ENCODE assay signal across 9 mouse cellular contexts in genomic region chr2:170856085-170856484, GRCm38 (mm10).
DNase-seq lines count a peak whose midpoint lies in the region; ATAC-seq and TF ChIP-seq lines count a peak whose summit lies in the region.
"Had no signal": no experiment of that assay in that cellular context is flagged by ENCODE, and none has a peak within 500 bp of the region (broad histone marks: within the 10 kb centered on the region; RNA-seq: fewer than 3 reads in every experiment).

No protein-coding gene starts in this region.

- H3K9me3 ChIP-seq in kidney, postnatal 0 days (replicated peaks; ENCODE audit: low read length), result no peaks in the 10 kb centered on the region
- no peaks in the 10 kb centered on the region for H3K9me3 ChIP-seq in forebrain, embryonic 16.5 days (ENCODE audit: control insufficient read depth, low read length)
- H3K9me3 ChIP-seq in heart, embryonic 13.5 days, result no peaks in the 10 kb centered on the region
- H3K9me3 ChIP-seq: midbrain, embryonic 12.5 days had no signal

- peak; percentile 58 for DNase-seq in kidney, postnatal 0 days (ENCODE audit: low spot score)
- no peak for DNase-seq in kidney, adult 11 months
- DNase-seq in lung, postnatal 10 days, result peak; percentile 50
- no peak for DNase-seq in spleen, adult 18-20 months
- no peak for DNase-seq in retina, postnatal 1 day
- DNase-seq in cerebellum, adult 9-11 months, result no peak

- no peak for ATAC-seq in kidney, postnatal 0 days (replicated peaks; ENCODE audit: low FRiP score, low read depth)
- 0 out of 2 replicates have a peak, but pooled peaks have one; percentile 41 for ATAC-seq in forebrain, embryonic 16.5 days
- no peak for ATAC-seq in heart, embryonic 13.5 days (ENCODE audit: extremely low read depth, insufficient number of reproducible peaks, low FRiP score, low TSS enrichment)

- no peak overlapping the region for H3K9ac ChIP-seq in kidney, postnatal 0 days (ENCODE audit: low read depth, low read length)
- H3K9ac ChIP-seq in forebrain, embryonic 16.5 days (replicated peaks; ENCODE audit: low read depth, low read length), result no peak overlapping the region
- no peak overlapping the region for H3K9ac ChIP-seq in heart, embryonic 13.5 days
- H3K9ac ChIP-seq: midbrain, embryonic 12.5 days had no signal

- H3K4me3 ChIP-seq in kidney, postnatal 0 days (replicated peaks; ENCODE audit: low read depth, low read length), result no peak overlapping the region
- H3K4me3 ChIP-seq in forebrain, embryonic 16.5 days (replicated peaks; ENCODE audit: low read length), result no peak overlapping the region
- no peak overlapping the region for H3K4me3 ChIP-seq in heart, embryonic 13.5 days
- H3K4me3 ChIP-seq: midbrain, embryonic 12.5 days had no signal

- H3K4me2 ChIP-seq in kidney, postnatal 0 days (ENCODE audit: low read length), result no peak overlapping the region
- H3K4me2 ChIP-seq in forebrain, embryonic 16.5 days (ENCODE audit: low read length), result no peak overlapping the region
- H3K4me2 ChIP-seq in heart, embryonic 13.5 days, result no peak overlapping the region
- H3K4me2 ChIP-seq: midbrain, embryonic 12.5 days had no signal

- no peaks in the 10 kb centered on the region for H3K4me1 ChIP-seq in kidney, postnatal 0 days (replicated peaks; ENCODE audit: insufficient read depth, low read length)
- H3K4me1 ChIP-seq in forebrain, embryonic 16.5 days (replicated peaks; ENCODE audit: control insufficient read depth, insufficient read depth, low read length), result peaks cover 19% of the 10 kb centered on the region
- H3K4me1 ChIP-seq in heart, embryonic 13.5 days, result peaks cover 22% of the 10 kb centered on the region

- no peaks in the 10 kb centered on the region for H3K36me3 ChIP-seq in kidney, postnatal 0 days (ENCODE audit: insufficient read depth, low read length)
- H3K36me3 ChIP-seq in forebrain, embryonic 16.5 days (ENCODE audit: control insufficient read depth, insufficient read depth), result no peaks in the 10 kb centered on the region
- H3K36me3 ChIP-seq in heart, embryonic 13.5 days, result no peaks in the 10 kb centered on the region
- H3K36me3 ChIP-seq: midbrain, embryonic 12.5 days had no signal

- no peaks in the 10 kb centered on the region for H3K27me3 ChIP-seq in kidney, postnatal 0 days (ENCODE audit: insufficient read depth, low read length)
- H3K27me3 ChIP-seq in forebrain, embryonic 16.5 days (replicated peaks; ENCODE audit: control insufficient read depth, insufficient read depth, low read length), result no peaks in the 10 kb centered on the region
- 0 out of 2 replicates have a peak, but pooled peaks cover 5% of the 10 kb centered on the region for H3K27me3 ChIP-seq in heart, embryonic 13.5 days (replicated peaks)
- H3K27me3 ChIP-seq: midbrain, embryonic 12.5 days had no signal

- 30% methylated on average over 5 of the region's 5 CpGs for WGBS in kidney, postnatal 0 days
- WGBS in forebrain, embryonic 16.5 days, result 48% methylated on average over 5 of the region's 5 CpGs
- 62% methylated on average over 5 of the region's 5 CpGs for WGBS in heart, embryonic 13.5 days

- no peak for TF ChIP-seq CTCF in kidney, postnatal 0 days (IDR thresholded peaks at IDR 0.05; ENCODE audit: low read depth)

- no peak overlapping the region for H3K27ac ChIP-seq in kidney, postnatal 0 days
- peak overlapping the region; percentile 85 for H3K27ac ChIP-seq in forebrain, embryonic 16.5 days (ENCODE audit: low read length)
- H3K27ac ChIP-seq in heart, embryonic 13.5 days (replicated peaks), result peak overlapping the region; percentile 24; the same call in 1 of the 2 replicates
- H3K27ac ChIP-seq: midbrain, embryonic 12.5 days had no signal

Comparison
In these comparisons a context has a peak if more than half of its experiments do, and no peak if none do; other contexts are left out.
1. DNase-seq: peak in kidney, postnatal 0 days (single experiment) and lung, postnatal 10 days (single experiment); none in kidney, adult 11 months (single experiment), spleen, adult 18-20 months (0 of 2), retina, postnatal 1 day (single experiment) and cerebellum, adult 9-11 months (single experiment).